Mouse (Mus musculus): Measurements from ENCODE around the gene Fbxo47. TPM values are rescaled to one million over a fixed set of nuclear protein-coding genes. Genes with fewer than 3 reads are reported as not detected.

Fbxo47 gene
- total RNA-seq, 2 experiments from 2014 or later = 0.79 to 1.2 TPM

DNA sequence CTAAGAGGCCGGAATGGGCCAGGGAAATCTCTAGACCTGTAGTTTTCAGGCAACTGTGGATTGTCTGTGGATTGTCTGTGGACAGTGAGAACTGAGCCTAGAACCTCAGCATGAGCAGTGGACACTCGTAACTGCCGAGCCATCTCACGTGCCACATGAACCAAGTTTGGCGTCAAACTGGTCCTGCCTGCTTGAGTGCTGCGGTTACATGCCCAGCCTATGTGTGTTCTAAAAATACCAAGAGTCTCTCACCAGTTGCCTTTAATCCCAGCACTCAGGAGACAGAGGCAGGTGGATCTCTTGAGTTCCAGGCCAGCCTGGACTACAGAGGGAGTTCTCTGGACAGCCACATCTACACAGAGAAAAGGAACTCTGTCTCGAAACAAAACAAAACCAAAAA lies 54.6 kb downstream of the Fbxo47 start:
- DNase-seq = no peak

- DNase-seq = no peak
These were observed 56.3 kb downstream of the Fbxo47 start for GRCm38 (mm10) chr11:97827654-97828053.

DNA sequence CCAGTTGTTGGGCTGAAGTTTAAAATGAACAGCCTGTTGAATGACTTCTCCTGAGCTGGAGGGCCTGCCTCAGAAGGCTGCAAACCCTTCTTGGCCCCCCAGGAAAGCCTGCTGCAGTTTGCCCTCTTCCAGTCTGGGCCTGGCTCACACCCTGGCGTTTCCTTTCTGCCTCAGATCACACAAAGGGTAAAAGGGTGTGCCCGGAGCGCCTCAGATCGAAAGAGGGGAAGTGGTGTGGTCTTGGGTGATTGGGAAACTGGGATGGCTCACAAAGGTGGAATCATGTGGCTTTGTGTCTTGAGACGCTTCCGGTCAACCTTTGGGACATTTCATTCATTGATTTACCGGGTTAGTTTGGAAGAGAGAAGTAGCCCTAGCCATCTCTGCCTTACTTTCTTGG lies 57.5 kb downstream of the Fbxo47 start:
- DNase-seq = no peak

GRCm38 (mm10) chr11:97825971-97826370 lies 58.0 kb downstream of the Fbxo47 start:
- no peak for DNase-seq

DNA sequence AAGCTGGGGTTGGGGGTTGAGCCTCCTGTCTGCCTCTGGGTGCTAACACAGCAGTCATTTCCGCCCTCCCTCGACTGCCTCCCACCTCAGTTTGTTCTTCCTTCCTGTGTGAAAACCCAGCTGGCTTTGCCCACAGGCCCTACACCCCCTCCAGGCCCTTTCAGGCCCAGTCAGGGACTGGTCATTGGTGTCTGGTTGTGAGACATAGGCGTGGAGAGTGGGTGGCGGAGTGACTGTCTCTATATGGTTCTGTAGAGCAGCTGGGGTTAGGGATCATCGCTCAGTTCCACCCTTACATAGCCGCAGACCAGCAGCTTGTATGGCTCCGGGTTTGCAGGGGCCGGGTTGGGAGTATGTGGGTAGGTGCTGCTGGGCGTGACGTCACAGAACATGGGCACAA lies 58.7 kb downstream of the Fbxo47 start:
- no peak for DNase-seq

DNA sequence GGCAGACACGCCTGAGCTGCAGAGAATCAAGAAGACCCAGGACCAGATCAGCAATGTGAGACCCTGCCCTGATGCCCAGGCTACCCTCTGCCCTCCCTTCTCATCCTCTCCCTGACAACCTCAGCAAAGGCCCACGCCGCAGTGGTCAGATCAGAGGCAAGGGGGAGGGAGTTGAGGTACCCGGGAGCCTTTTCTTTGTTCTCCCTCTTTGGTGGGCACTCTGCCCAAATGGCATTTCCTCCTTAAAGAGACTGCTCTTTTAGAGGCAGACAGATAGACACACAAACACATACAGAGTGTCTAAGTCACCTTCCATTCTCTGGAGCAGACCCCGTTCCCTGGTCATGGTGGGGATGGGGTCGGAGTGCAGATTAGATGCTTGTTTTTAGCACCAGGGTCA lies 59.1 kb downstream of the Fbxo47 start:
- no peak for DNase-seq

GRCm38 (mm10) chr11:97824168-97824567 lies 59.8 kb downstream of the Fbxo47 start:
- no peak for DNase-seq

DNA sequence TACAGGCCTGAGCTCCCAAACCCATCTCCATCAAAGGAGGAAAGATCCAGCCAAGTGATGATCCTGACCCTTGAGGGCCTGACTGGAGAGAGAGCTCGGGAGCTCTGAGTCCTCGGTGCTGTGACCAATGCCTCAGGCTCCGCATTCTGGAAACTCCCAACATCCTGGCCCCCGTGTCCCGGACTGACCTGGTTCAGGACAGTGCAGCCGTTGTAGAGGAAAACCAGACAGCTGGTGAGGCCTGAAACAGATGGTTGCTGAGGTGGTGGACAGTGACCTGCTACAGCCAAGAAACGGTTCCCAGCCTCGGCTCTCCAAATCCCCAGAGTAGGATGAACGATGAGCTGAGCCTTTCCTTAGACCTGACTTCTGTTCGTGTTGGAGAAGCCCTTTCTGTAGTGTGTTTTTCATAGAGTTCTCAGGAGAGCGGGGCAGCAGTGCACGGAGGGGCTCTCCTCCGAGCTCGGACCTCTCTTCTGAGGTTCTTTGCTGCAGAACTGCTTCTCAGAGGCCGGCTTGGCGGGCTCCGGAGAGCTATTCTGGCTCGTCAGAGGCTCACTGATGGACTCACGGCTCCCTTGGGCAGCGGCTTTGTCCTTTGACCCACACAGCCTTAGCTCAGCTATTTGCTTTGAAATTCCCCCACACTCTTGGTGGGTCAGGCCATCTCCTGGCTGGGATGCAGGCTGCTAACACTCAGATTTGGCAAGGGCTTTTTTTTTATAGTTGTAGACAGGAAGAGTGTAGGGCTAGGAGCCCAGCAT lies 60.9 kb downstream of the Fbxo47 start:
- peak; percentile 66 for DNase-seq

DNA sequence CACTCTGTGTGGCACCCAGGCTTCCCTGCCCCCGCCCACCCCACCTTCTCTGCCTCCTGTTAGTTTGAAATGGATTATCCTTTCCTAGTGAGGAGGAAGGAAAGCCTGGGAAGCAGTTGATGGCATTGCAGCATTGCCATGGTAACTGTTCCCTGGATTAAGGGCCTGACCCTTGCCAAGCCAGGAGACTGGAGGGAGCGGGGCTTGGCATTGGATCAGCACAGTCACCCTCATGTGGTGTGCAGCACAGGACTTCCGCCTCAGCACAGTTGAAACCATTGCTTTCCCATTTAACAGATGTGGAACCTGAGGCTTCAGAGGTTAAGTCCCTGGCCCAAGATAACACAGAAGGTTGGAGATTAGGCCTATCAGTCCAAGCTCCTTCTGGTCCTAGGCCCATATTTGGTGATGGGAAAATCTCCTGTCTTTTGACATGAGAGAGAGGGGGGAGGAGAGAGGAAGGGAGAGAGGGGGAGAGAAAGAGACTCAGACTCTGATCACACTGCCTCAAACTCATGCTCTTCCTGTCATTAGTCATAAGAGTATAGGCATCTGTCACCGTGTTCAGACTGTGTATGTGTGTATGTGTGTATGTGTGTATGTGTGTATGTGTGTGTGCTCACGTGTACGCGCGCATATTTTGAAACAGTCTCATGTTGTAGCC lies 62.4 kb downstream of the Fbxo47 start:
- no peak for DNase-seq

- peak; percentile 68 for DNase-seq
These were observed 63.1 kb downstream of the Fbxo47 start for GRCm38 (mm10) chr11:97820840-97821239.

DNA sequence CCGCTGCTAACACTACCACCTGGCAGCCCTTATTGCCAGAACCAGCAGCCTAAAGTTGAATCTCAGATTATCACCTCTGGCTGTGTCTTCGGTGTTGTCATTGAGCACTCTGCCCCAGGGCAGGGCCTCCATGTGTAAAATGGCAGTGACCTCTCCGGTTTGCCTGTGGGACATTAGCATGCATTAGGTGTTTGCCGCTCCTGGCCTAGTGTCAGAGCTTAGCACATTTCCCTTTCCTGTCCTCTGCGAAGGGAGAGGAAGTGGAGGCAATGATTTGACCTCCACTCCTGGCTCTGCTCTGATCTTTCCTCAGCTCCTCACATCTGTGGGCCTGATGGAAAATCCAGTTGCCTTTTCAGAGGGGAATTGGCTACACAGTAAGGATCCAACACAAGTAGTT lies 64.0 kb downstream of the Fbxo47 start:
- no peak for DNase-seq

GRCm38 (mm10) chr11:97819102-97819501 lies 64.9 kb downstream of the Fbxo47 start:
- no peak for DNase-seq

GRCm38 (mm10) chr11:97818571-97818970 lies 65.4 kb downstream of the Fbxo47 start:
- peak; percentile 62 for DNase-seq

DNA sequence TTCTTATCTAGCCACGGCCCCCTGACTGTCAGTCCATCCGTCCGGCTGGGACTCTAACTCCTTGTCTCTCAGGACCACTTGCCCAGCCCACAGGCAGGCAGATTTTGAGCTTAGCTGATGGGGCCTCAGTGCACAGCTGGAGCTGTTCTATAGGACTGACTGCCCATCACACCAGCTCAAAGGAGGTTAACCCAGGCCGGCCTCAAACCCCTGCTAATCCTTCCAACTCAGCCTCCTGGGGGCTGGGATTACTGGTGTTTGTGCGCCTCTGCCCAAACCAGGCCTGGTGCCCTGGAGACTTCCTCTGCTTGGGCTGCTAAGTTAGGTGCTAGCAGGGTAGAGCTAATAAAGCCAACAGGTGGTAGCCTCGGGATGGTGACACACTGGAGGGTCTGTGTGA lies 66.0 kb downstream of the Fbxo47 start:
- no peak for DNase-seq

- peak; percentile 60 for DNase-seq
These were observed 66.6 kb downstream of the Fbxo47 start for GRCm38 (mm10) chr11:97817379-97817778.

DNA sequence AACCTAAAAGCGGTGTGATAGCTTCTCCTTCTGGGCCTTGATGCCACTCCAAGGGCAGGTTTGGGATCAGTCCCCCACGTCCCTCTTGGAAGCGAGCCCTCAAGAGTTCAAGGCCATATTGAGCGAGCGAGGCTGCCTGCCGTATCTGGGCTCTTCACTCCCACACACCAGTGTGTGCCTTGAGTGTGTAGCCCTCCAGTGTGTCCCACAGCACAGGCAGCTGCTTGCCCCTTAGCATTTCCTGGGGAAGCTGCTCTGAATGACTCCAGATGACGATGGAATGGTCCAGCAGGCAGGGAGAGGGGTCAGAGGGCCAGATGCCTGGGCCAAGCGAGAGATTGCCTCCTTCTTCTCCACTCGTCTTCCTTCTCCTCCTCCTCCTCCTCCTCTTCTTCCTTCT lies 67.0 kb downstream of the Fbxo47 start:
- DNase-seq = no peak

DNA sequence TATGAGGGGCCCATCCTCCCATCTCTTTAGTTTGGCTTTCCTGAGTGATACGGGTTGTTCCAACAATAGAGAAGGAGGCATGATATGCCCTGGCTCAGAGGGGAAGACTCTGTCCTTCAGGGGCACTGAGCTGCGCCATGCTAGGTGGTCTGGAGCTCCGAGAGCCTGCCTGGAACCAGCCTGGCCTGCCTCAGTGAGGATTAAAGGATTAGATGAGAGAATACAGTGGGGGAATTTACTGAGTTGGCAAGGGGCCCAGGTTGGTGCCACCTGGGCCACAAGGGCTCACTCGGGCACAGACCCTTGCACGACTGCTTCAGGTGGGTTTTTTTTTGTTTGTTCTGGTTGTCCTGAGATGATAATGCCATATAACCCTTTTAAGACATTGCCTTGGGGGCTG lies 67.8 kb downstream of the Fbxo47 start:
- no peak for DNase-seq

- DNase-seq = no peak
These were observed 68.2 kb downstream of the Fbxo47 start for GRCm38 (mm10) chr11:97815736-97816135.

DNA sequence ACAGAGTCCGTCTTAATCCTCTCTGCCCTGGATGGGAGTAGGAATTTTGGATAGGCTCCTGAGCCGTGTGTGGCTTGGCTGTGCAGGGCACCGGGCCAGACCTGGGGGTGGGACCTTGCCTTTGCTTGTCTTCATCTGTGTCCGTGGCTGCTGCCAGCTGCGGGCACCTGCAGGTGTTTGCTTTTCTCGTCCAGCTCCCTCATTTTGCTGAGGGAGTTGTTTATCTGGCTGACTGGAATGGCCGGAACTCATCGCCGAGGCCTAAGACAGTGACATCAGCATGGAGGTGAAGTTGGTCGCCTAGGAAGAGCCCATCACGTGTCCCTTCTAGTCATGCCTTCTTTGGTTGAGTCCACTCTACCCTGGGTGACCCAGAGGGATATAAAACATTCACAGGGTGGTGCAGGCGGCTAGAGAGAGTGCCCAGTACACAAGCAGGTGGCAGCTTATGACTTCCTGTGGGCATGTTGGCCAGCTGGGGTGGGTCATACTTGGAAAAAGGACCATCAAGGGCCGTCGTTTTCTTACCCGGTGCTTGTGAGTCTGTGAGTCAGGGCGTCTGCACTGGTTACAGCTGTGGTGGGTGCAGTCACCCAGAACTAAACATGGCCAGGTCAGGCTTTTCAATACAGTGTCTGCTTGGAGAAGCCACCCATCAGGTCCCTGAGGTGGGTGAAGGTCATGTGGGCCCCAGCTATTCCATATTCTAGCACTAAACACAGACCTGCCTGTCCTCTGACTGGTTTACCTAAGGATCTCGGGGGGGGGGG lies 70.0 kb downstream of the Fbxo47 start:
- no peak for DNase-seq

DNA sequence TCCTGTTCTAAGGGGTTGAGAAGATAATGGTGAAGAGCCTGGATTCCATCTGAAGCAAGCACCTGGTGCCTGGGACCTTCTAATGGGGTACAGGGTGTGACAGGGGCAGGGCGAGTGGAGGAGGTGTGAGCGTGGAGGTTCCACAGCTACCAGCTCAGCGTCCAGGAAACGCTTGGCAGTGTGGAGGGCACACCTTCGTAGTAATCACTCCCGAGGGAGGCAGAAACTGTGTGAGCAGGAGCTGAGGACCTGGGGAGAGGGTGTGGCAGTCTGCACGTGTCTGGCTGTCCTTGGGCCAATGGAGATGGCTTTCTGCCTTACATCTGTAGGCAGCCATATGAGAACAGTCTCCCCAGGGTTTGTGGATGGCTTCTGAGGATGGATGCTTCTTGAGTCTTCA lies 70.9 kb downstream of the Fbxo47 start:
- DNase-seq = no peak

GRCm38 (mm10) chr11:97812491-97812921 lies 71.4 kb downstream of the Fbxo47 start:
- no peak for DNase-seq

GRCm38 (mm10) chr11:97811569-97812362 lies 72.2 kb downstream of the Fbxo47 start:
- no peak for DNase-seq

DNA sequence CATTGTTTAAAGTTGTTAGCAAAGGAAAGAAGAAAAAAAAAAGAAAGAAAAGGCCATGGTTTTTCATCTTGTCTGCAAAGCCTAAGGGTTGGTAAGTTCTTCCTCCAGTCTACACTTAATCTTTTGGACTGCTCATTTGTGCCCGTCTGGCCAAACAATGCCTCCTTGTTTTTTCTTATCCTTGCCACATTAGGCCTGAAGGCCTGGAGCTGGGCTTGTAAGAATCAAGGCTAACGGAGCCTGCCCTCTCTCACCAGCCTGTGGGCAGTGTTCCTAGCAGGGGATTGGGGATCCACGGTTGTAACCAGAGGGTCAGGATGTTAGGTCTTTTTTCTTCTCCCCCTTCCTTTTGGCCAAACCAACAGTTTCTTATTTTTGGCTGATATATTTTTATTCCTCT lies 73.0 kb downstream of the Fbxo47 start:
- no peak for DNase-seq

All from heart, postnatal 4 days (tissue).